Mouse (Mus musculus): Measurements from ENCODE around the gene Zcchc18. TPM values are rescaled to one million over a fixed set of nuclear protein-coding genes. Genes with fewer than 3 reads are reported as not detected.

Zcchc18 gene
- polyA plus RNA-seq, 1 experiment from 2014 or later: 17.8 TPM

DNA sequence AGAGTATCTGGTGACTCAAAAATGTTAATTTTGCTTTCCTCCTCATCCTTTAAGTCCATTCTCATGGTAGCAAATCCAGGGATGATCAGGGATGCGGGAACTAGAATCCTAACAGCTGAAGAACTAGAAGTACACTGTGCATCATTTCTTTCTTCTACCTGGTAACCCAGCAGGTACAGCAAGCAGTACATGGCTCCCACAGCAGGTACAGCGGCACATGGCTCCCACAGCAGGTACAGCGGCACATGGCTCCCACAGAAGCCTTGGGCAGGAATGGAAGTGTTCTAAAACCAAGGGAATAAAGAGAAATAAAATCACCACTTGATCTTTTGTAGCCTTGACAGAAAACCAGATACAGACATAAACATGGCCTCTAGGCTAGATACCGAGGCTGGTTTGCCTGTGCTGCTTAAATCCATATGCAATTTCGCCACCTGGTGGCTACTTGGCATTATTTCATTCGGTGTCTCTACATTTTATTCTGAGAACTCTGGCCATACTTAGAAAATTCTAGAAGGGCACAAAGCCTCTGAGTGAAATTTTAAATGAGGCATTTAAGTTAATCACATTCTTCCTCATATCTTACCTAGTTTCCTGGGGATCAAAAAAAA, 22.2 kb downstream of the Zcchc18 start:
- H3K4me1 ChIP-seq (replicated peaks): no peaks in the 10 kb centered on the region
- H3K9ac ChIP-seq: no peak overlapping the region
- ATAC-seq: no peak; the same call in 1 of the 2 replicates
- no peak overlapping the region for H3K27ac ChIP-seq
- no peak overlapping the region for H3K4me2 ChIP-seq (replicated peaks)
- no peak overlapping the region for H3K4me3 ChIP-seq (replicated peaks)
- 52% methylated on average over 6 of the region's 6 CpGs for WGBS
- no peaks in the 10 kb centered on the region for H3K9me3 ChIP-seq
- no peaks in the 10 kb centered on the region for H3K36me3 ChIP-seq
- H3K27me3 ChIP-seq (replicated peaks): no peaks in the 10 kb centered on the region

DNA sequence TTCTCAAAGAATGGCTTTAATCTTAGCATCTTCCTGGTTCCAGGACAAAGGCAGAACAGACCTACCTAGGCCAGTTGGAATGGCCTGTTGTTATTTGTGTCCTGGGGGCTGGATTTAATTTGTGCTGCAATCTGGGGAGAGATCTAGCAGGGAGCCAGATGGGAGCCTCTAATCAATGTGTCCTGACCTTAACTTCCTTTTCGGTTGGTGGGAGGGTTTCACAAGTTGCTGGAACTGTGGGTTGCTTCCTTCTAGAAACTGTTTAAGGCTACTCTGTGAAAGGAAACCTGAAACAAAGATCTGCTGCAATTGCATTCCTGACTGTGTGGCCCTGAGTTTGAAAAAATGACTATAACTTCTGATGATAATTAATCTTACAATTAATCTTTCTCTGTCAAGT, 24.7 kb downstream of the Zcchc18 start:
- Histone ChIP-seq H3K4me1 (replicated peaks) (no peaks in the 10 kb centered on the region), H3K9ac (no peak overlapping the region), H3K27me3 (replicated peaks) (no peaks in the 10 kb centered on the region), H3K9me3 (no peaks in the 10 kb centered on the region), H3K27ac (no peak overlapping the region), H3K4me3 (replicated peaks) (no peak overlapping the region), H3K36me3 (no peaks in the 10 kb centered on the region), H3K4me2 (replicated peaks) (no peak overlapping the region)
- 81% methylated on average over 1 of the region's 1 CpGs for WGBS
- ATAC-seq: no peak

DNA sequence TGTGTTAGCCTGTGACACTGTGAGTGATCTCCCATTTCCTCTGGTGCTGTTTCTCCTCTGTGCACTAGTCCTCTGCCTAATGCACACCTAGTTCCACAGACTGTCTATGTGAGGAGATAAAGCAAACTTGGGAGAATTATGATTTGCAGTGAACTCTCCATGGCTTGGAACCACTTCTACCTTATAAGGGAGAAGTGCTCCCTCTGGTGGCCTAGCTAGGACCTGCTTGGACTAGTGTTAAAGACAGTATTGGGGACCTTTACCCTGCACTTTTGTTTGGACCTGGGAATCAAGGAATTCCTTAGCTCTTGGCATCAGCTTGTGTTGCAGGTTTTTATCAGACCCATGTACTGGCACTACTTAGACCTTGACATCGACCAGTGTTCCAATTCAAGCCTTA, 26.4 kb downstream of the Zcchc18 start:
- ATAC-seq: peak; percentile 63
- no peaks in the 10 kb centered on the region for H3K36me3 ChIP-seq
- H3K27me3 ChIP-seq (replicated peaks): no peaks in the 10 kb centered on the region
- no peak overlapping the region for H3K4me2 ChIP-seq (replicated peaks)
- H3K4me3 ChIP-seq (replicated peaks): no peak overlapping the region
- no peaks in the 10 kb centered on the region for H3K4me1 ChIP-seq (replicated peaks)
- H3K27ac ChIP-seq: no peak overlapping the region
- no peaks in the 10 kb centered on the region for H3K9me3 ChIP-seq
- no peak overlapping the region for H3K9ac ChIP-seq
- 18% methylated on average over 1 of the region's 1 CpGs for WGBS

DNA sequence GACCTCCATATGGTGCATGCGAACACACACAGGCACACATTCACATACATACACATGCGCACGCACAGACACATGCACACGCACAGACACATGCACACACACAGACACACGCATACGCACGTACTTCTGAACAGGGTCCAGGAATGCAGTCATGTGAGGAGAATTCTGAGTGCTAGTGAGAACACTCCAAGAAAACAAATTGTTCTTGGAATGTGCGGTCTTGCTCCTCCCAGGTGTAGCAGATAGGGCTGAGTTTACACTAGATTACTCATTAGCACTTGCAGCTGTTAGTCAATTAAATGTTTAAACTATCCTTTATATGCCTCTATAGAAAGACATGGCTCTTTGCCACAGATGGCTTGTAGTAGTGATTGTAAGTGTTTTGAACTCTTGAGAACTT, 38.0 kb downstream of the Zcchc18 start:
- Histone ChIP-seq H3K4me3 (replicated peaks) (no peak overlapping the region), H3K36me3 (no peaks in the 10 kb centered on the region), H3K9ac (no peak overlapping the region), H3K9me3 (no peaks in the 10 kb centered on the region), H3K4me1 (replicated peaks) (no peaks in the 10 kb centered on the region), H3K27me3 (replicated peaks) (no peaks in the 10 kb centered on the region), H3K4me2 (replicated peaks) (no peak overlapping the region), H3K27ac (no peak overlapping the region)
- ATAC-seq: no peak; the same call in 1 of the 2 replicates
- WGBS: 85% methylated on average over 8 of the region's 8 CpGs

DNA sequence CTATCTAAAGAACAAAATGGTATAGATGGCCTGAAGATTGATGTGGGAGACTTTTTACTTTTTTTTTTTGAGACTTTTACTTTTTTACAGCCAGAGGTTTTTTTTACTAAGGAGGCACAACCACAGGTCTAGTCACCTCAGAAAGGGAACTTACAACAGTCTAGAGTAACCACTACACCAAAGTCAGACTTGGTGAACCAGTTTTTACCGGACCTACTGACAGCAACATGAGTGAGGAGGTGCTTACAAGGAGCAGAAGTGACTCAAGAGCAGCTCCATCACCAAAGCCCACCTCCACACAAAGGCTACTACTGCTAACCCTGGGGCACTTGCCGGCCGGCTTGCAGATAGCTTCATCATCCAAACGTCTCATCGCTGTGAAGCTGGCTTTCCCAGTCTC, 38.8 kb downstream of the Zcchc18 start:
- Histone ChIP-seq H3K36me3 (no peaks in the 10 kb centered on the region), H3K9ac (no peak overlapping the region), H3K4me1 (replicated peaks) (no peaks in the 10 kb centered on the region), H3K27me3 (replicated peaks) (no peaks in the 10 kb centered on the region), H3K9me3 (no peaks in the 10 kb centered on the region), H3K27ac (no peak overlapping the region), H3K4me2 (replicated peaks) (no peak overlapping the region), H3K4me3 (replicated peaks) (no peak overlapping the region)
- WGBS: 86% methylated on average over 5 of the region's 5 CpGs
- ATAC-seq: no peak

DNA sequence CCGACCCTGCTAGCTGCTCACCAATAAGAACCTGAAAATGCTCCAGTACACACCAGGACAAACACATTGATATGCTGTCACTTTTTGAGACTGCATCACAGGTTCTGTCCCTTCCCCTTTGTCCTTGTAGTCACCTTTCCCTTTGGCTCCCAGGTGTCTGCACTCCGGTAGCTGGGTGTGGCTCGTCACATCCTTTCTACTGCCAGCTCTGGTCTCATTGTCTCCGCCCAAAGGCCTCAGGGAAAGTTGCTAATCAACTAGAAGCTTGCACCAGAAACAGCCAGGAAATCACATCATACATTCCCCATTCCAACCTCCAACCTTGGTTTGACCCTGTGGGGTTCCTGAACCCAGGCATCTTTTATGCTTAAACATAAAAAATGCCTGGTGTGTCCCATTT, 41.4 kb downstream of the Zcchc18 start:
- Histone ChIP-seq H3K4me1 (replicated peaks) (no peaks in the 10 kb centered on the region), H3K27ac (no peak overlapping the region), H3K4me2 (replicated peaks) (no peak overlapping the region), H3K9me3 (no peaks in the 10 kb centered on the region), H3K9ac (no peak overlapping the region), H3K4me3 (replicated peaks) (no peak overlapping the region), H3K36me3 (no peaks in the 10 kb centered on the region), H3K27me3 (replicated peaks) (no peaks in the 10 kb centered on the region)
- ATAC-seq: no peak
- 58% methylated on average over 4 of the region's 4 CpGs for WGBS

DNA sequence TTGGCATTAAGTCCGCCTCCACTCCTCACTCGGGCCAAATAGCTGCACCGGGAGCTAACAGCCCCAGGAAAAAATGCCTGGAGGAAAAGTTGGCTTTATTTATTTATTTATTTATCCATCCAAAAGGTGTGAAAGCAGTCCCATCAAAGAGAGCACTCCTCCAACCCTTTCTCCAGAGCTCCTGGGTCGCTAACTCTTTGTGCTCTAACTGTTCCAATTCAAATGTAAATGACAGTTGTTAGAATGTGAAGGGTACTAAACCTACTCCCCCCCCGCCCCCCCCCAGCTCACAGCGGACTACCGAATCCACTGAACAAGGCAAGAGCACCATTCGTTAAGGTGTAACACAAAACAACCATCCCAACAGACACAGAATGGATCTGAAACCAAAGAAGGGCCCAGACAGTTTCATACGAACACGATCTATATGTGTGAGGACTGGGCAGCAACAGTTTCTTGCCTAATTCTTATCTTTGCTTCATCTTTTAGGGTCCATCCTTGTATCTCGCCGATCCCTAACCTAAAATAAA, 44.6 kb downstream of the Zcchc18 start:
- 18% methylated on average over 12 of the region's 12 CpGs for WGBS
- no peaks in the 10 kb centered on the region for H3K4me1 ChIP-seq (replicated peaks)
- no peaks in the 10 kb centered on the region for H3K9me3 ChIP-seq
- no peaks in the 10 kb centered on the region for H3K27me3 ChIP-seq (replicated peaks)
- H3K36me3 ChIP-seq: no peaks in the 10 kb centered on the region
- H3K4me2 ChIP-seq (replicated peaks): peak overlapping the region; percentile 57
- peak overlapping the region; percentile 49; the same call in 1 of the 2 replicates for H3K9ac ChIP-seq
- peak overlapping the region; percentile 51 for H3K4me3 ChIP-seq (replicated peaks)
- no peak; the same call in 1 of the 2 replicates for ATAC-seq
- peak overlapping the region; percentile 92 for H3K27ac ChIP-seq

- no peaks in the 10 kb centered on the region for H3K9me3 ChIP-seq
- peak within 1 kb of the TSS; percentile 92 for H3K27ac ChIP-seq
- peak; percentile 97 for ATAC-seq
- H3K9ac ChIP-seq: peak within 1 kb of the TSS; percentile 49
- no peaks in the 10 kb centered on the region for H3K27me3 ChIP-seq (replicated peaks)
- H3K4me2 ChIP-seq (replicated peaks): peak within 1 kb of the TSS; percentile 57
- WGBS: 17% methylated on average over 31 of the region's 31 CpGs
- H3K36me3 ChIP-seq: no peaks in the 10 kb centered on the region
- peak within 1 kb of the TSS; percentile 51 for H3K4me3 ChIP-seq (replicated peaks)
- no peaks in the 10 kb centered on the region for H3K4me1 ChIP-seq (replicated peaks)
Observed at GRCm38 (mm10) chrX:137038000-137038483, 45.1 kb downstream of the Zcchc18 start, which contains the start of gene Slc25a53. Slc25a53 (minus strand) TSS chrX:137038302.

GRCm38 (mm10) chrX:137038502-137038901, 45.5 kb downstream of the Zcchc18 start:
- Histone ChIP-seq H3K27ac (no peak overlapping the region), H3K4me3 (replicated peaks) (peak overlapping the region; percentile 51), H3K36me3 (no peaks in the 10 kb centered on the region), H3K27me3 (replicated peaks) (no peaks in the 10 kb centered on the region), H3K9ac (no peak overlapping the region), H3K9me3 (no peaks in the 10 kb centered on the region), H3K4me1 (replicated peaks) (no peaks in the 10 kb centered on the region), H3K4me2 (replicated peaks) (peak overlapping the region; percentile 48)
- peak; percentile 26; the same call in 1 of the 2 replicates for ATAC-seq
- 44% methylated on average over 7 of the region's 7 CpGs for WGBS

Other genes with a start within 250 kb of the Zcchc18 start
- gene Morf4l2, start 249.5 kb upstream of the Zcchc18 start, polyA plus RNA-seq (2015; fragmentation: Nextera tagmentation; extraction: Ambion mirVana): 439 and 480 TPM in 2 replicates
- gene Glra4, start 213.0 kb upstream of the Zcchc18 start, polyA plus RNA-seq (2015; fragmentation: Nextera tagmentation; extraction: Ambion mirVana): not detected in 2 replicates
- gene Plp1, start 170.5 kb upstream of the Zcchc18 start, polyA plus RNA-seq (2015; fragmentation: Nextera tagmentation; extraction: Ambion mirVana): 4.6 and 5.8 TPM in 2 replicates
- 0.40 and 0.43 TPM in 2 replicates for gene Rab9b, start 124.4 kb upstream of the Zcchc18 start, polyA plus RNA-seq (2015; fragmentation: Nextera tagmentation; extraction: Ambion mirVana)
- gene H2bfm, start 65.8 kb upstream of the Zcchc18 start, polyA plus RNA-seq (2015; fragmentation: Nextera tagmentation; extraction: Ambion mirVana): not detected in 2 replicates
- gene Tmsb15b2, start 17.7 kb upstream of the Zcchc18 start, polyA plus RNA-seq (2015; fragmentation: Nextera tagmentation; extraction: Ambion mirVana): 51.1 and 52.2 TPM in 2 replicates
- gene Tmsb15l, start 16.3 kb upstream of the Zcchc18 start, polyA plus RNA-seq (2015; fragmentation: Nextera tagmentation; extraction: Ambion mirVana): 3.2 and 6.3 TPM in 2 replicates
- gene Tmsb15b1, start 16.3 kb upstream of the Zcchc18 start, polyA plus RNA-seq (2015; fragmentation: Nextera tagmentation; extraction: Ambion mirVana): 21.5 and 24.8 TPM in 2 replicates
- 7.5 and 7.9 TPM in 2 replicates for gene Slc25a53, start 45.1 kb downstream of the Zcchc18 start, polyA plus RNA-seq (2015; fragmentation: Nextera tagmentation; extraction: Ambion mirVana)
- gene Fam199x, start 56.4 kb downstream of the Zcchc18 start, polyA plus RNA-seq (2015; fragmentation: Nextera tagmentation; extraction: Ambion mirVana): 5.1 and 6.3 TPM in 2 replicates
- not detected in 2 replicates for gene Esx1, start 128.9 kb downstream of the Zcchc18 start, polyA plus RNA-seq (2015; fragmentation: Nextera tagmentation; extraction: Ambion mirVana)

Measured in intestine, embryonic 15.5 days (tissue).